Mouse (Mus musculus) liver, postnatal 0 days (tissue): Measurements from ENCODE around the gene D5Ertd579e. TPM values are rescaled to one million over a fixed set of nuclear protein-coding genes. Genes with fewer than 3 reads are reported as not detected.

Source experiments
- ATAC-seq: fragments of 200-750 bp; cut with Nextera tagmentation; 2 replicates; pipeline ENCODE4 v1.8.0; 2017; ENCODE audit warnings: mild to moderate bottlenecking, moderate library complexity
- DNase-seq: peaks from one replicate; pipeline ENCODE4 v3.0.0-alpha.2; 2016
- H3K27ac ChIP-seq: fragments of 300-500 bp; sonication (generic); 2 replicates; pipeline ENCODE4 v1.5.1; 2014; ENCODE audit warnings: antibody characterized with exemption, moderate library complexity, mild to moderate bottlenecking, low read depth
- H3K27me3 ChIP-seq: fragments of 300-500 bp; sonication (generic); 2 replicates; pipeline ENCODE4 v1.6.1; 2014; ENCODE audit warnings: low read length, control low read depth, mixed read lengths; ENCODE audit not compliant: insufficient read depth
- H3K36me3 ChIP-seq: fragments of 300-500 bp; sonication (generic); replicated peaks from 2 replicates; pipeline ENCODE4 v1.6.1; 2014; ENCODE audit warnings: mild to moderate bottlenecking, control low read depth, low read length, moderate library complexity, mixed read lengths; ENCODE audit not compliant: insufficient read depth
- H3K4me1 ChIP-seq: fragments of 300-500 bp; sonication (generic); 2 replicates; pipeline ENCODE4 v1.6.1; 2014; ENCODE audit warnings: antibody characterized with exemption, mild to moderate bottlenecking, control low read depth; ENCODE audit not compliant: insufficient read depth
- H3K4me2 ChIP-seq: fragments of 300-500 bp; sonication (generic); 2 replicates; pipeline ENCODE4 v1.6.1; 2014; ENCODE audit warnings: low read depth, mild to moderate bottlenecking, low read length, moderate library complexity, mixed read lengths
- H3K4me3 ChIP-seq: fragments of 300-500 bp; sonication (generic); 2 replicates; pipeline ENCODE4 v1.5.1; 2014; ENCODE audit warnings: low read depth, low read length
- H3K9ac ChIP-seq: fragments of 300-500 bp; sonication (generic); replicated peaks from 2 replicates; pipeline ENCODE4 v1.6.1; 2014; ENCODE audit warnings: mild to moderate bottlenecking, moderate library complexity
- H3K9me3 ChIP-seq: fragments of 300-500 bp; sonication (generic); 2 replicates; pipeline ENCODE4 v1.6.1; 2016; ENCODE audit warnings: mild to moderate bottlenecking, control low read depth, low read length, mixed read lengths
- CTCF ChIP-seq: sonication (generic); IDR thresholded peaks from 2 replicates; pipeline ENCODE4 v1.5.1; 2016; ENCODE audit warnings: antibody characterized with exemption, low read depth
- EP300 ChIP-seq: IDR thresholded peaks from 2 replicates; pipeline ENCODE4 v1.6.1; 2016; ENCODE audit warnings: antibody characterized with exemption, low read depth, mild to moderate bottlenecking
- WGBS: fragments of 180-500 bp; shearing (Covaris S2); extraction: QIAGEN DNeasy Blood & Tissue Kit; methylation state at CpG from one replicate; pipeline ENCODE4 v1.1.7; 2014; ENCODE audit not compliant: insufficient replicate concordance; 5-methylcytosine and 5-hydroxymethylcytosine counted together
- polyA plus RNA-seq: library from polyadenylated mRNA; unstranded; fragments of >200 nt; fragmentation: Nextera tagmentation; extraction: Ambion mirVana; gene quantifications from 2 replicates; pipeline ENCODE4 v1.2.1, GENCODE M21; 2015

The D5Ertd579e gene
- polyA plus RNA-seq, 1 experiment from 2014 or later: 18.5 TPM

GRCm38 (mm10) chr5:36618890-36619289 is 76.9 kb downstream of the D5Ertd579e start:
- no peak for ATAC-seq
- Histone ChIP-seq H3K9ac (no peak overlapping the region), H3K4me2 (no peak overlapping the region), H3K36me3 (peaks cover 54% of the 10 kb centered on the region), H3K4me1 (peaks cover 26% of the 10 kb centered on the region), H3K27ac (peak overlapping the region; percentile 66; the same call in 1 of the 2 replicates), H3K27me3 (no peaks in the 10 kb centered on the region), H3K9me3 (no peaks in the 10 kb centered on the region), H3K4me3 (no peak overlapping the region)
- no peak for TF ChIP-seq CTCF
- TF ChIP-seq EP300: 0 out of 2 replicates have a peak, but pooled peaks have one; percentile 20
- 77% methylated on average over 5 of the region's 5 CpGs for WGBS
- DNase-seq: no peak

- TF ChIP-seq CTCF (no peak), EP300 (no peak)
- no peak overlapping the region for H3K27ac ChIP-seq
- no peaks in the 10 kb centered on the region for H3K27me3 ChIP-seq
- no peaks in the 10 kb centered on the region for H3K9me3 ChIP-seq
- DNase-seq (no peak), ATAC-seq (no peak)
- H3K4me3 ChIP-seq: no peak overlapping the region
- H3K36me3 ChIP-seq: peaks cover 59% of the 10 kb centered on the region
- H3K4me2 ChIP-seq: no peak overlapping the region
- WGBS: 55% methylated on average over 4 of the region's 4 CpGs
- H3K4me1 ChIP-seq: peaks cover 22% of the 10 kb centered on the region
- no peak overlapping the region for H3K9ac ChIP-seq
Observed at GRCm38 (mm10) chr5:36618356-36618755, 77.5 kb downstream of the D5Ertd579e start.

- Histone ChIP-seq H3K27ac (peak overlapping the region; percentile 39; the same call in 1 of the 2 replicates), H3K36me3 (peaks cover 71% of the 10 kb centered on the region), H3K27me3 (no peaks in the 10 kb centered on the region), H3K4me1 (peaks cover 3% of the 10 kb centered on the region; the same call in 1 of the 2 replicates), H3K9ac (no peak overlapping the region), H3K9me3 (no peaks in the 10 kb centered on the region), H3K4me3 (no peak overlapping the region), H3K4me2 (peak overlapping the region; percentile 29; the same call in 1 of the 2 replicates)
- TF ChIP-seq CTCF: no peak
- peak; percentile 86 for TF ChIP-seq EP300
- WGBS: 79% methylated on average over 4 of the region's 4 CpGs
- DNase-seq: no peak
- peak; percentile 82 for ATAC-seq
Observed at GRCm38 (mm10) chr5:36614124-36614523, 81.7 kb downstream of the D5Ertd579e start.

GRCm38 (mm10) chr5:36608939-36609499 is 86.8 kb downstream of the D5Ertd579e start:
- TF ChIP-seq EP300 (no peak), CTCF (no peak)
- no peak overlapping the region for H3K4me2 ChIP-seq
- H3K9me3 ChIP-seq: no peaks in the 10 kb centered on the region
- peaks cover 3% of the 10 kb centered on the region; the same call in 1 of the 2 replicates for H3K4me1 ChIP-seq
- H3K27me3 ChIP-seq: no peaks in the 10 kb centered on the region
- 86% methylated on average over 2 of the region's 2 CpGs for WGBS
- ATAC-seq (no peak), DNase-seq (no peak)
- no peak overlapping the region for H3K9ac ChIP-seq
- no peak overlapping the region for H3K27ac ChIP-seq
- peaks cover 60% of the 10 kb centered on the region for H3K36me3 ChIP-seq
- H3K4me3 ChIP-seq: no peak overlapping the region

- no peak overlapping the region for H3K4me2 ChIP-seq
- WGBS: 71% methylated on average over 5 of the region's 5 CpGs
- H3K27ac ChIP-seq: no peak overlapping the region
- no peaks in the 10 kb centered on the region for H3K9me3 ChIP-seq
- H3K4me1 ChIP-seq: no peaks in the 10 kb centered on the region
- ATAC-seq (peak; percentile 51), DNase-seq (peak; percentile 53)
- no peak overlapping the region for H3K4me3 ChIP-seq
- no peak overlapping the region for H3K9ac ChIP-seq
- H3K36me3 ChIP-seq: peaks cover 74% of the 10 kb centered on the region
- TF ChIP-seq EP300 (no peak), CTCF (peak; percentile 85)
- H3K27me3 ChIP-seq: no peaks in the 10 kb centered on the region
Observed at GRCm38 (mm10) chr5:36603031-36603430, 92.8 kb downstream of the D5Ertd579e start.

- H3K4me3 ChIP-seq: no peak overlapping the region
- no peak overlapping the region for H3K27ac ChIP-seq
- DNase-seq: no peak
- H3K27me3 ChIP-seq: no peaks in the 10 kb centered on the region
- 85% methylated on average over 9 of the region's 9 CpGs for WGBS
- H3K36me3 ChIP-seq: peaks cover 65% of the 10 kb centered on the region
- no peaks in the 10 kb centered on the region for H3K4me1 ChIP-seq
- no peak overlapping the region for H3K9ac ChIP-seq
- no peak for ATAC-seq
- no peak overlapping the region for H3K4me2 ChIP-seq
- TF ChIP-seq EP300 (no peak), CTCF (no peak; the same call in 1 of the 2 replicates)
- no peaks in the 10 kb centered on the region for H3K9me3 ChIP-seq
Observed at GRCm38 (mm10) chr5:36602028-36602427, 93.8 kb downstream of the D5Ertd579e start.
